Mouse (Mus musculus) kidney, postnatal 0 days (tissue): ENCODE data around the gene Ifna2. TPM values are rescaled to one million over a fixed set of nuclear protein-coding genes. Genes with fewer than 3 reads are reported as not detected.

ENCODE experiments used
- ATAC-seq: fragments of 200-750 bp; cut with Nextera tagmentation; replicated peaks from 2 replicates; pipeline ENCODE4 v1.8.0; 2017; ENCODE audit warnings: low read depth, moderate number of reproducible peaks, moderate TSS enrichment, moderate library complexity; ENCODE audit not compliant: low FRiP score
- DNase-seq: peaks from one replicate; pipeline ENCODE4 v3.0.0-alpha.2; 2016; ENCODE audit warnings: low spot score
- H3K27ac ChIP-seq: fragments of 300-500 bp; sonication (generic); 2 replicates; pipeline ENCODE4 v1.5.1; 2014; ENCODE audit warnings: mild to moderate bottlenecking
- H3K27me3 ChIP-seq: fragments of 300-500 bp; sonication (generic); 2 replicates; pipeline ENCODE4 v1.6.1; 2014; ENCODE audit warnings: low read length, mixed read lengths; ENCODE audit not compliant: insufficient read depth
- H3K36me3 ChIP-seq: fragments of 300-500 bp; sonication (generic); 2 replicates; pipeline ENCODE4 v1.6.1; 2014; ENCODE audit warnings: low read length, mixed read lengths; ENCODE audit not compliant: insufficient read depth
- H3K4me1 ChIP-seq: fragments of 300-500 bp; sonication (generic); replicated peaks from 2 replicates; pipeline ENCODE4 v1.6.1; 2014; ENCODE audit warnings: antibody characterized with exemption, low read length, mixed read lengths; ENCODE audit not compliant: insufficient read depth
- H3K4me2 ChIP-seq: fragments of 300-500 bp; sonication (generic); 2 replicates; pipeline ENCODE4 v1.6.1; 2014; ENCODE audit warnings: mild to moderate bottlenecking, low read length, moderate library complexity, mixed read lengths
- H3K4me3 ChIP-seq: fragments of 300-500 bp; sonication (generic); replicated peaks from 2 replicates; pipeline ENCODE4 v1.5.1; 2014; ENCODE audit warnings: low read depth, low read length
- H3K9ac ChIP-seq: fragments of 300-500 bp; sonication (generic); 2 replicates; pipeline ENCODE4 v1.6.1; 2014; ENCODE audit warnings: low read depth, low read length
- H3K9me3 ChIP-seq: fragments of 300-500 bp; sonication (generic); replicated peaks from 2 replicates; pipeline ENCODE4 v1.6.1; 2016; ENCODE audit warnings: low read length, inconsistent platforms, mixed read lengths
- CTCF ChIP-seq: IDR thresholded peaks from 2 replicates; pipeline ENCODE4 v1.5.1; 2016; ENCODE audit warnings: antibody characterized with exemption, low read depth, mild to moderate bottlenecking, moderate library complexity
- WGBS: fragments of 180-500 bp; shearing (Covaris S2); extraction: QIAGEN DNeasy Blood & Tissue Kit; methylation state at CpG from one replicate; pipeline ENCODE4 v1.1.7; 2014; 5-methylcytosine and 5-hydroxymethylcytosine counted together
- polyA plus RNA-seq: library from polyadenylated mRNA; unstranded; fragments of >200 nt; fragmentation: Nextera tagmentation; extraction: Ambion mirVana; gene quantifications from 2 replicates; pipeline ENCODE4 v1.2.1, GENCODE M21; 2015

The Ifna2 gene
- polyA plus RNA-seq, 1 experiment from 2014 or later, result not detected

- Histone ChIP-seq H3K9me3 (no peaks in the 10 kb centered on the region), H3K4me2 (no peak overlapping the region), H3K36me3 (no peaks in the 10 kb centered on the region), H3K4me3 (no peak overlapping the region), H3K27ac (no peak overlapping the region), H3K9ac (no peak overlapping the region), H3K27me3 (no peaks in the 10 kb centered on the region), H3K4me1 (no peaks in the 10 kb centered on the region)
- TF ChIP-seq CTCF, result no peak
- no peak for ATAC-seq
- no peak for DNase-seq
- WGBS, result 56% methylated on average over 6 of the region's 6 CpGs
Observed at GRCm38 (mm10) chr4:88697108-88697507, 13.4 kb upstream of the Ifna2 start.

GRCm38 (mm10) chr4:88696237-88696884, 12.6 kb upstream of the Ifna2 start:
- H3K27me3 ChIP-seq, result no peaks in the 10 kb centered on the region
- no peak overlapping the region for H3K4me2 ChIP-seq
- TF ChIP-seq CTCF, result peak; percentile 98
- no peak overlapping the region for H3K9ac ChIP-seq
- H3K4me3 ChIP-seq, result no peak overlapping the region
- peak; percentile 91 for ATAC-seq
- H3K4me1 ChIP-seq, result no peaks in the 10 kb centered on the region
- H3K36me3 ChIP-seq, result no peaks in the 10 kb centered on the region
- WGBS, result 24% methylated on average over 3 of the region's 3 CpGs
- H3K27ac ChIP-seq, result no peak overlapping the region
- no peaks in the 10 kb centered on the region for H3K9me3 ChIP-seq
- DNase-seq, result peak; percentile 89

- WGBS, result 83% methylated on average over 2 of the region's 2 CpGs
- no peak for TF ChIP-seq CTCF
- Histone ChIP-seq H3K4me2 (no peak overlapping the region), H3K27me3 (no peaks in the 10 kb centered on the region), H3K27ac (no peak overlapping the region), H3K4me1 (no peaks in the 10 kb centered on the region), H3K36me3 (no peaks in the 10 kb centered on the region), H3K9me3 (no peaks in the 10 kb centered on the region), H3K4me3 (no peak overlapping the region), H3K9ac (no peak overlapping the region)
- no peak for ATAC-seq
- no peak for DNase-seq
Observed at GRCm38 (mm10) chr4:88693392-88693791, 9.7 kb upstream of the Ifna2 start.

GRCm38 (mm10) chr4:88692537-88692936, 8.8 kb upstream of the Ifna2 start:
- WGBS, result 93% methylated on average over 1 of the region's 1 CpGs
- no peak overlapping the region for H3K9ac ChIP-seq
- no peak for TF ChIP-seq CTCF
- H3K4me1 ChIP-seq, result no peaks in the 10 kb centered on the region
- H3K9me3 ChIP-seq, result no peaks in the 10 kb centered on the region
- ATAC-seq (no peak), DNase-seq (no peak)
- no peak overlapping the region for H3K4me3 ChIP-seq
- H3K27ac ChIP-seq, result no peak overlapping the region
- H3K4me2 ChIP-seq, result no peak overlapping the region
- no peaks in the 10 kb centered on the region for H3K36me3 ChIP-seq
- no peaks in the 10 kb centered on the region for H3K27me3 ChIP-seq

- no peaks in the 10 kb centered on the region for H3K36me3 ChIP-seq
- H3K4me3 ChIP-seq, result no peak within 1 kb of the TSS
- H3K9ac ChIP-seq, result no peak within 1 kb of the TSS
- no peak within 1 kb of the TSS for H3K4me2 ChIP-seq
- no peak within 1 kb of the TSS for H3K27ac ChIP-seq
- H3K9me3 ChIP-seq, result no peaks in the 10 kb centered on the region
- no peaks in the 10 kb centered on the region for H3K4me1 ChIP-seq
- H3K27me3 ChIP-seq, result no peaks in the 10 kb centered on the region
- no peak for TF ChIP-seq CTCF
- WGBS, result 66% methylated on average over 2 of the region's 2 CpGs
- ATAC-seq (no peak), DNase-seq (no peak)
Observed at GRCm38 (mm10) chr4:88691259-88691658, 7.5 kb upstream of the Ifna2 start, which contains the start of gene Ifnab. Gene Ifnab (minus strand): TSS chr4:88691359.

GRCm38 (mm10) chr4:88681353-88681752, 2.4 kb downstream of the Ifna2 start:
- WGBS, result 70% methylated on average over 3 of the region's 3 CpGs
- no peak overlapping the region for H3K27ac ChIP-seq
- no peak overlapping the region for H3K4me2 ChIP-seq
- H3K9me3 ChIP-seq, result no peaks in the 10 kb centered on the region
- TF ChIP-seq CTCF, result no peak
- DNase-seq (no peak), ATAC-seq (no peak)
- no peak overlapping the region for H3K9ac ChIP-seq
- no peak overlapping the region for H3K4me3 ChIP-seq
- H3K27me3 ChIP-seq, result no peaks in the 10 kb centered on the region
- H3K36me3 ChIP-seq, result no peaks in the 10 kb centered on the region
- no peaks in the 10 kb centered on the region for H3K4me1 ChIP-seq

GRCm38 (mm10) chr4:88680362-88680761, 3.4 kb downstream of the Ifna2 start:
- Histone ChIP-seq H3K9me3 (no peaks in the 10 kb centered on the region), H3K27ac (no peak overlapping the region), H3K4me1 (no peaks in the 10 kb centered on the region), H3K4me3 (no peak overlapping the region), H3K9ac (no peak overlapping the region), H3K36me3 (no peaks in the 10 kb centered on the region), H3K27me3 (no peaks in the 10 kb centered on the region), H3K4me2 (no peak overlapping the region)
- WGBS, result 48% methylated on average over 8 of the region's 8 CpGs
- DNase-seq (peak; percentile 59), ATAC-seq (no peak)
- TF ChIP-seq CTCF, result peak; percentile 70
